Mouse (Mus musculus) hindbrain, embryonic 16.5 days (tissue): ENCODE results near the gene Casc3. TPM values are rescaled to one million over a fixed set of nuclear protein-coding genes. Genes with fewer than 3 reads are reported as not detected.

ENCODE experiments used
- ATAC-seq: fragments of 200-750 bp; cut with Nextera tagmentation; 2 replicates; pipeline ENCODE4 v1.8.0; 2017; ENCODE audit warnings: moderate TSS enrichment, moderate library complexity
- H3K27ac ChIP-seq: fragments of 300-500 bp; sonication (generic); 2 replicates; pipeline ENCODE4 v1.5.1; 2014; ENCODE audit warnings: low read depth, mild to moderate bottlenecking, control low read depth, low read length, moderate library complexity
- H3K27me3 ChIP-seq: fragments of 300-500 bp; sonication (generic); replicated peaks from 2 replicates; pipeline ENCODE4 v1.6.1; 2014; ENCODE audit warnings: low read length; ENCODE audit not compliant: control insufficient read depth, insufficient read depth
- H3K36me3 ChIP-seq: fragments of 300-500 bp; sonication (generic); 2 replicates; pipeline ENCODE4 v1.6.1; 2014; ENCODE audit warnings: mild to moderate bottlenecking, low read length, moderate library complexity, mixed read lengths; ENCODE audit not compliant: control insufficient read depth, insufficient read depth
- H3K4me1 ChIP-seq: fragments of 300-500 bp; sonication (generic); 2 replicates; pipeline ENCODE4 v1.6.1; 2014; ENCODE audit warnings: low read depth, low read length; ENCODE audit not compliant: control insufficient read depth, insufficient read depth
- H3K4me2 ChIP-seq: fragments of 300-500 bp; sonication (generic); 2 replicates; pipeline ENCODE4 v1.6.1; 2014; ENCODE audit warnings: mild to moderate bottlenecking, low read length, control low read depth, moderate library complexity
- H3K4me3 ChIP-seq: fragments of 300-500 bp; sonication (generic); 2 replicates; pipeline ENCODE4 v1.5.1; 2014; ENCODE audit warnings: mild to moderate bottlenecking, low read length, control low read depth, moderate library complexity
- H3K9ac ChIP-seq: fragments of 300-500 bp; sonication (generic); 2 replicates; pipeline ENCODE4 v1.6.1; 2014; ENCODE audit warnings: low read depth, mild to moderate bottlenecking, control low read depth, low read length, moderate library complexity
- H3K9me3 ChIP-seq: fragments of 300-500 bp; sonication (generic); 2 replicates; pipeline ENCODE4 v1.6.1; 2014; ENCODE audit warnings: mild to moderate bottlenecking, low read length, moderate library complexity; ENCODE audit not compliant: control insufficient read depth
- WGBS: fragments of 180-500 bp; shearing (Covaris S2); extraction: QIAGEN DNeasy Blood & Tissue Kit; methylation state at CpG from one replicate; pipeline ENCODE4 v1.1.7; 2014; 5-methylcytosine and 5-hydroxymethylcytosine counted together
- polyA plus RNA-seq: library from polyadenylated mRNA; unstranded; fragments of >200 nt; fragmentation: Nextera tagmentation; extraction: Ambion mirVana; gene quantifications from 2 replicates; pipeline ENCODE4 v1.2.1, GENCODE M21; 2015

The Casc3 gene
- polyA plus RNA-seq, 1 experiment from 2014 or later = 41.7 TPM

DNA sequence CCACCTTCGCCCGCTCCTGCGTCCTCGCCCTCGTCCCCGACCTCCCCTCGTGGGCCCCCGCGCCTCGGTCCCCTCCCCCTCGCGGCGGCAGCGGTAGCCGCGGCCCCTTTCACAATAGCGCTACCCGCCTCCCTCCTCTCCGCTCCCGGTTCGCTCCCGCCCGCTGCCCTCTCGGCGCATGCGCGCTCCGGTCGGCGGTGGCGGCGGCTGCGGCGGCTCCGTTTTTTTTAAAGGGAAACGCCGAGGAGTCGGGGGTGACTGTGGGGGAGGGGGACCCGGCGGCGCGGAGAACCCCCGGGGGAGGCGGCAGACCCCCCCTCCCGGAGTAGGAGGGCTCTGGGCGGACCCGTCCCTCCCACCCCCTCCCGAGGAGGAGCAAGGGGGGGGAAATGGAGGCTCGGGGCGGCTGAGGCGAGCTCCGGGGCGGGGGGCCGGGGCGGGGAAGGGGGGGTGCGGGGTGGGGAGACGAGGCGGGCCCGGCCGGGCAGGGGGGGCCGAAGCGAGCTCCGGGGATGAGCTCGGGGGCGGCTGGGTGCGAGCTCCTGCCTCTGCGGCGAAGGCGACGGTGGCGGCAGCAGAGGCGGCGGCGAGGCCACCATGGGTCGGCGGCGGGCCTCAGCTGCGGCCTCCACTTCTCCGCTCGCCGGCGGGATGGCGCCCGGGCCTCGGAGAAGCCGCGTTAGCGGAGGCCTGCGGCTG, 9.5 kb upstream of the Casc3 start, which contains the start of gene Msl1:
Gene Msl1, plus strand, starts transcription at position 502 of the 699 bp plus-strand sequence.
- ATAC-seq = peak; percentile 57
- Histone ChIP-seq H3K27me3 (no peaks in the 10 kb centered on the region), H3K4me1 (peaks cover 29% of the 10 kb centered on the region), H3K9me3 (no peaks in the 10 kb centered on the region), H3K4me3 (peak within 1 kb of the TSS; percentile 74), H3K27ac (peak within 1 kb of the TSS; percentile 100), H3K9ac (peak within 1 kb of the TSS; percentile 99), H3K4me2 (peak within 1 kb of the TSS; percentile 75), H3K36me3 (peaks cover 1% of the 10 kb centered on the region; the same call in 1 of the 2 replicates)
- under 1% methylated on average over 66 of the region's 89 CpGs for WGBS

DNA sequence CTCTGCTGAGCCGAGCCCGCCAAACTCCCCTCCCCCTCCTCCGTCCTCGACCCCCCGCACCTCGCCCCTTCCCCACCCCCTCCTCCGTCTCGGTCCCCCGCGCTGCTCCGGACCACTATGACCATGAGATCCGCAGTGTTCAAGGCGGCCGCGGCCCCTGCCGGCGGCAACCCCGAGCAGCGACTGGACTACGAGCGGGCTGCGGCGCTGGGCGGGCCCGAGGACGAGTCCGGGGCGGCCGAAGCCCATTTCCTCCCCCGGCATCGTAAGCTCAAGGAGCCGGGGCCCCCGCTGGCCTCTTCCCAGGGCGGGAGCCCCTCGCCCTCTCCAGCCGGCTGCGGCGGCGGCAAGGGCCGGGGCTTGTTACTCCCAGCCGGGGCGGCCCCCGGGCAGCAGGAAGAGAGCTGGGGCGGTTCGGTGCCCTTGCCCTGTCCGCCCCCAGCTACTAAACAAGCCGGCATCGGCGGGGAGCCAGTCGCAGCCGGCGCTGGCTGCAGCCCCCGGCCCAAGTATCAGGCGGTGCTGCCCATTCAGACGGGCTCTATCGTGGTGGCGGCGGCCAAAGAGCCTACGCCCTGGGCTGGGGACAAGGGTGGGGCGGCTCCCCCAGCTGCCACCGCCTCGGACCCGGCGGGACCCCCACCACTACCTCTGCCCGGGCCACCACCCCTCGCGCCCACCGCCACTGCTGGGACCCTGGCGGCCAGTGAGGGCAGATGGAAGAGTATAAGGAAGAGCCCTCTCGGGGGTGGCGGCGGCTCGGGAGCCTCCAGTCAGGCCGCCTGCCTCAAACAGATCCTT, 8.8 kb upstream of the Casc3 start:
- Histone ChIP-seq H3K27me3 (no peaks in the 10 kb centered on the region), H3K4me2 (peak overlapping the region; percentile 75), H3K4me1 (peaks cover 29% of the 10 kb centered on the region), H3K9ac (peak overlapping the region; percentile 99), H3K4me3 (peak overlapping the region; percentile 74), H3K36me3 (peaks cover 5% of the 10 kb centered on the region; the same call in 1 of the 2 replicates), H3K27ac (peak overlapping the region; percentile 100), H3K9me3 (no peaks in the 10 kb centered on the region)
- WGBS = 0% methylated on average over 59 of the region's 74 CpGs
- peak; percentile 40 for ATAC-seq

DNA sequence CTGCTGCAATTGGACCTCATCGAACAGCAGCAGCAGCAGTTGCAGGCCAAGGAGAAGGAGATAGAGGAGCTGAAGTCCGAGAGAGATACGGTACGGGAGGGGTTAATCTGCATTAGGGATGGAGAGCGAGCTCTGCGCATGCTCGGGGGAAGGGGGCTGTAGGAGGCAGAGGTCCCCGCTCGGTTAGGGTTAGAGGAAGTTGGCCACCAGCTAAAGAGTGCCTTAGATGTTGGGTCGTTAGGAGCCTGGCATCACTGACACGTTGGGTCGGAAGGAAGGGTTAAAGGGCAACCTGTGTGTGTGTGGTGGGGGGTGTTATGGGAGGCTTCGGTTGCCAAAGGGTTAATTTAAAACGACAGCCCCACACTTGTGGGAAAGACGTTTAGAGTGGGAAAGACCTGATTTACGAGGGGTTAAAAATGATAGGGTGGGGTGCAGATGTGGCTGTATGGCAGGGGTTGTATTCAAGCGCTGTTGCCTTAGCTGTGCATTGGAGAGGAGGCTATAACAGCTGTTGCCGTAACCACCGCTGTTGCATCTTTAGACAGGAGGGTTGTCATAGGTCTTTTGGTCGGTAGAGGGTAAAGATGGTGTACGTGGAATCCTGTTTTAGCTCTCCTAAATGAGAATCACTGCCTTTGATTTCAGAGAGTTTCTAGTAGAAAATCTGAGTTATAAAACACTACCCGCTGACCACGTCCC, 8.0 kb upstream of the Casc3 start:
- Histone ChIP-seq H3K36me3 (peaks cover 9% of the 10 kb centered on the region; the same call in 1 of the 2 replicates), H3K9me3 (no peaks in the 10 kb centered on the region), H3K9ac (peak overlapping the region; percentile 99), H3K27me3 (no peaks in the 10 kb centered on the region), H3K4me1 (peaks cover 29% of the 10 kb centered on the region), H3K4me2 (peak overlapping the region; percentile 75), H3K4me3 (peak overlapping the region; percentile 74), H3K27ac (peak overlapping the region; percentile 100)
- WGBS = 2% methylated on average over 23 of the region's 23 CpGs
- ATAC-seq = peak; percentile 74

DNA sequence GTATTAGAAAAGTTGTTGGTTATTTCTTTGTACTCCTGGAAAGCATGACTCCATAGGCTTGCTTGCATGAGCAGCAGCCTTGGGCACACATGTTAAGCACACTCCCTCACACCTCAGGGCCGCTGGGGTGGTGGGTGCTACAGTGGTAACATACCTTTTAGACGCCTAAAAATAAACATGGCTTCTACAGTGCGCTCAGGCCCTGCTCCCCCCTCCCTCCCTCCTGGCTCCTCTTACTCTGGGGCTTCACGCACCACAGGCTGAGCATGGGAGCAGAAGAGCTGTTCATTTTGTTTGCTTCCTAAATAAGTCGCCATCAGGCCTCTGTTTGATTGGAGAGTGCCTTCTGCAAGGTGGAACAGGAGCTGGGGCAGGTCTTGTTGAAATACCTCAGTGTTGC, 7.4 kb upstream of the Casc3 start:
- no peak for ATAC-seq
- no peak overlapping the region for H3K27ac ChIP-seq
- peaks cover 9% of the 10 kb centered on the region; the same call in 1 of the 2 replicates for H3K36me3 ChIP-seq
- WGBS = 11% methylated on average over 5 of the region's 5 CpGs
- no peaks in the 10 kb centered on the region for H3K27me3 ChIP-seq
- peaks cover 29% of the 10 kb centered on the region for H3K4me1 ChIP-seq
- H3K9ac ChIP-seq = peak overlapping the region; percentile 99
- peak overlapping the region; percentile 74 for H3K4me3 ChIP-seq
- H3K4me2 ChIP-seq = peak overlapping the region; percentile 75
- no peaks in the 10 kb centered on the region for H3K9me3 ChIP-seq

DNA sequence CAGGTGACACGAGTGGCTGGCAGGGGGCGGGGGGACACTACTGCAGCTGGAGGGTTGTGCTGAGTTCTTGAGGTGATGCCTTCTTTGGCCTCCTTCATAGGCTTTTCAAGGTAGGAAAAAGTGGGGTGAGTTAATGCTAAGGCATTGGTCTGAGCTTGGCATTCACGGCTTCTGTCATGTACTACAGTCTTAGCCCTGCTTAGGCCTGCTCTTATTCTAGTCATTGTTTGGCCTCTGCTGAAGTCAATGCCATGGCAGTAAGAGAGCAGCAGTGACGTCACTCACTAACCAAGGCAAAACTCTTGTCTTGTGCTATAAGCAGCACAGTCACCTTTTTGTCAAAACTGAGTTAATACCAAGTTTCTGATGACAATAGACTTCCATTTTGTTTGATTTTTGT, 6.8 kb upstream of the Casc3 start:
- 40% methylated on average over 4 of the region's 4 CpGs for WGBS
- Histone ChIP-seq H3K4me2 (peak overlapping the region; percentile 75), H3K4me1 (peaks cover 29% of the 10 kb centered on the region), H3K9me3 (no peaks in the 10 kb centered on the region), H3K27me3 (no peaks in the 10 kb centered on the region), H3K36me3 (peaks cover 9% of the 10 kb centered on the region; the same call in 1 of the 2 replicates), H3K27ac (no peak overlapping the region), H3K4me3 (peak overlapping the region; percentile 74), H3K9ac (peak overlapping the region; percentile 99)
- no peak for ATAC-seq

DNA sequence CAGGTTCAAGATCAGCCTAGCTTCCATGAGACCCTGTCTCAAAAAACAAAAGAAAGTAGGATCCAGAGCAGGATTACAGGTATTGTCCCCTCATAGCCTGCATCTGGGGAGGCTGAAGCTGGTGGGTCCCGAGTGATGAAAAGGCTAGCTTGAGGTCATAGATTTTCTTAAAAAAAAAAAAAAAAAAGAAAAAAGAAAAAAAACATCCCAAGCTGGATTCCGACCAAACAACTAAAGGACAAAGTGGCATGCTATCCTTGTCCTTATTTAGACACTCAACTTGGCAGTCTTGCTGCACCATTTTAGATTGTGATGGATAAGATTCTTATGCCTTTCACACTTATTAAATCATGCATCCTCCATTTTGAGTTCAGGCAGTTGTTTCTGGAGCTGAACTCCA, 3.7 kb downstream of the Casc3 start:
- no peak overlapping the region for H3K27ac ChIP-seq
- no peak overlapping the region for H3K4me2 ChIP-seq
- H3K4me1 ChIP-seq = peaks cover 20% of the 10 kb centered on the region
- H3K9me3 ChIP-seq = no peaks in the 10 kb centered on the region
- H3K9ac ChIP-seq = 0 out of 2 replicates have a peak overlapping the region, but pooled peaks have one; percentile 13
- H3K4me3 ChIP-seq = no peak overlapping the region
- no peaks in the 10 kb centered on the region for H3K27me3 ChIP-seq
- peaks cover 34% of the 10 kb centered on the region for H3K36me3 ChIP-seq
- 65% methylated on average over 2 of the region's 2 CpGs for WGBS
- no peak for ATAC-seq

DNA sequence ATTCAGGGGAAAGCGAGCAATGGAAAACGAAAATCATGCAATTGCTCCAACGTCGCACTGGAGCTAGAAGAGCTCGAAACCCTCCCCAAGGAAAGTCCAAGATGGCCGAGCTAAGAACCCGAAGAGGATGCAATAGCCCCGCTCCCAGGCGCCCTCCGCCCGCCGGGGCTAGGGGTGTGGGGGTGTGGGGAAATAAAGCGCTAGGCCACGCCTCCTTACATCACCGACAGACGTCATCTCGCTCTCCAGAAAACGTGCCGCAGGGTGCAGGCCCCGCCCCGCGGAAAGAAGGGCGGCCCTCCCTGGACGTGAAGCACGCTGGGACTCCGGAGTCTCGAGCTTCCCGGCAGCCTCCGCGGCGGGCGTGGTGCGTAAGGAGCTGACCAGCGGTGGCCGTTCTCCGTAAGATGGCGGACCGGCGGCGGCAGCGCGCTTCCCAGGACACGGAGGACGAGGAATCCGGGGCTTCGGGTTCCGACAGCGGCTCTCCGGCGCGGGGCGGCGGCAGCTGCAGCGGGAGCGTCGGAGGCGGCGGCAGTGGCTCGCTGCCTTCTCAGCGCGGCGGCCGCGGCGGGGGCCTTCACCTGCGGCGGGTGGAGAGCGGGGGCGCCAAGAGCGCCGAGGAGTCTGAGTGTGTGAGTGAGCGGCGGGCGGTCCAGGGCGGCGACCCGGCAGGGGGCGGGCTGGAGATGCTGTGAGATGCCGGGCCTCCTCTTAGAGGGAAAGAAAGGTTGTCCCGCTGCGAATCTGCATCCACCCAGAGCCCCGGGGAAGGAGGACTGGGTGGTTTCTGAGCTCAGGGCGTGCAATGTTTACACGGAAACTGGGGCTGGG, 5.0 kb downstream of the Casc3 start:
- Histone ChIP-seq H3K9me3 (no peaks in the 10 kb centered on the region), H3K4me2 (peak overlapping the region; percentile 60), H3K36me3 (peaks cover 25% of the 10 kb centered on the region), H3K4me3 (peak overlapping the region; percentile 91), H3K9ac (peak overlapping the region; percentile 97), H3K4me1 (peaks cover 20% of the 10 kb centered on the region), H3K27me3 (no peaks in the 10 kb centered on the region), H3K27ac (peak overlapping the region; percentile 98)
- WGBS = under 1% methylated on average over 79 of the region's 84 CpGs
- peak; percentile 98 for ATAC-seq

DNA sequence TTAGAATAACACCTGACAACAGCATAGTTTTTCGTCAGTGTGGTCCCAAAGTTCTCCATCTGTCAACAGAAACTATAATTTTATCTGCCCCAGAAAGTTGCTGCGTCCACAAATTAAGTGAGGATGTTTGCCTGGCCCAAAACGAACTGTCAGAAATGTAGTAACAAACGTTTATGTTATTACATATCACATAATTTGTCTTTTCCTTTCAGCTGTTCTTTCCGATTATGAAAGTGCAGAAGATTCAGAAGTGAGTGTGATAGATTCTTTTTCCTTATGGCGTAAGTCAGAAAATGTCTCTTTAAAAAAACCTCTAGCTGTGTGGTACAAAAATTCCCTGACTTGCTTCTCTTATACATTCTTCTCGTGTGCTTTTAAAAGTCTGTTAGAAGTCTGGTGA, 6.0 kb downstream of the Casc3 start:
- H3K9me3 ChIP-seq = no peaks in the 10 kb centered on the region
- H3K9ac ChIP-seq = peak overlapping the region; percentile 97
- ATAC-seq = no peak
- H3K27me3 ChIP-seq = no peaks in the 10 kb centered on the region
- peaks cover 20% of the 10 kb centered on the region for H3K4me1 ChIP-seq
- peak overlapping the region; percentile 55 for H3K4me2 ChIP-seq
- 79% methylated on average over 7 of the region's 7 CpGs for WGBS
- H3K4me3 ChIP-seq = peak overlapping the region; percentile 91
- H3K36me3 ChIP-seq = peaks cover 21% of the 10 kb centered on the region
- H3K27ac ChIP-seq = 0 out of 2 replicates have a peak overlapping the region, but pooled peaks have one; percentile 98
